In genomic region chr16:97851061-97851740, GRCm38 (mm10) we compare ENCODE assay signal across 1 mouse cellular context.
TF ChIP-seq lines count a peak whose summit lies in the region.

No protein-coding gene starts in this region.

TF ChIP-seq in CH12.LX, 34 proteins besides CTCF, POLR2A, EP300 and RAD21 (continued from another document):
- TF ChIP-seq CHD2 (IDR thresholded peaks at IDR 0.05; ENCODE audit: low read length) (no peak), MAX (IDR thresholded peaks at IDR 0.05; ENCODE audit: low read length) (peak; percentile 7; the same call in 1 of the 2 replicates), TBP (conservative IDR thresholded peaks at IDR 0.05; ENCODE audit: low read depth, low read length) (no peak), SMC3 (IDR thresholded peaks at IDR 0.05; ENCODE audit: low read depth, low read length) (peak; percentile 14), USF1 (IDR thresholded peaks at IDR 0.05; ENCODE audit: low read depth, low read length) (no peak), USF2 (conservative IDR thresholded peaks at IDR 0.05; ENCODE audit: low read depth, low read length) (no peak), JUND (conservative IDR thresholded peaks at IDR 0.05; ENCODE audit: low read depth, low read length) (no peak), NELFE (IDR thresholded peaks at IDR 0.05; ENCODE audit: low read depth, low read length) (peak; percentile 32; the same call in 1 of the 2 replicates), MYC (IDR thresholded peaks at IDR 0.05; ENCODE audit: low read depth, low read length) (no peak; the same call in 1 of the 2 replicates), ZC3H11A (IDR thresholded peaks at IDR 0.05; ENCODE audit: low read depth, low read length) (no peak), RCOR1 (conservative IDR thresholded peaks at IDR 0.05; ENCODE audit: low read depth, low read length) (no peak), PAX5 (IDR thresholded peaks at IDR 0.05; ENCODE audit: low read length) (no peak), ETS1 (conservative IDR thresholded peaks at IDR 0.05; ENCODE audit: low read depth, low read length) (no peak), SIN3A (IDR thresholded peaks at IDR 0.05; ENCODE audit: low read length) (peak; percentile 96), UBTF (IDR thresholded peaks at IDR 0.05; ENCODE audit: low read depth, low read length) (peak; percentile 99)
